Mouse (Mus musculus) liver, embryonic 14.5 days (tissue): ENCODE results near the gene Mif4gd. TPM values are rescaled to one million over a fixed set of nuclear protein-coding genes. Genes with fewer than 3 reads are reported as not detected.

ENCODE experiments used
- ATAC-seq: fragments of 200-750 bp; cut with Nextera tagmentation; 2 replicates; pipeline ENCODE4 v1.8.0; 2017; ENCODE audit warnings: moderate number of reproducible peaks, mild to moderate bottlenecking, moderate library complexity; ENCODE audit not compliant: insufficient read depth
- DNase-seq, 3 experiments: peaks; one replicate each; pipeline ENCODE4 v3.0.0-alpha.2; 2012 to 2013; ENCODE audit warnings: low read depth in 3 of 3, low spot score in 3 of 3
- H3K27ac ChIP-seq: fragments of 300-500 bp; sonication (generic); 2 replicates; pipeline ENCODE4 v1.5.1; 2014; ENCODE audit warnings: moderate library complexity, mild to moderate bottlenecking, control low read depth, inconsistent platforms
- H3K27me3 ChIP-seq: fragments of 300-500 bp; sonication (generic); 2 replicates; pipeline ENCODE4 v1.6.1; 2014; ENCODE audit warnings: mild to moderate bottlenecking, low read length, moderate library complexity; ENCODE audit not compliant: control insufficient read depth, insufficient read depth
- H3K36me3 ChIP-seq: fragments of 300-500 bp; sonication (generic); replicated peaks from 2 replicates; pipeline ENCODE4 v1.6.1; 2014; ENCODE audit warnings: low read depth; ENCODE audit not compliant: control insufficient read depth, insufficient read depth
- H3K4me1 ChIP-seq, 2 experiments: fragments of 200-500 bp in 1 of 2; fragments of 300-500 bp in 1 of 2; sonication (generic) in 1 of 2; replicated peaks; 2 replicates each; pipeline ENCODE4 v1.6.1; 2012 to 2014; ENCODE audit warnings: antibody characterized with exemption in 1 of 2, inconsistent platforms in 1 of 2, low read length in 1 of 2; ENCODE audit not compliant: control insufficient read depth in 2 of 2, insufficient read depth in 2 of 2
- H3K4me2 ChIP-seq: fragments of 300-500 bp; sonication (generic); 2 replicates; pipeline ENCODE4 v1.6.1; 2014; ENCODE audit warnings: low read depth, mild to moderate bottlenecking, control low read depth, moderate library complexity
- H3K4me3 ChIP-seq, 2 experiments: fragments of 200-500 bp in 1 of 2; fragments of 300-500 bp in 1 of 2; sonication (generic) in 1 of 2; 2 replicates each; pipeline ENCODE4 v1.5.1; 2012 to 2014; ENCODE audit warnings: low read depth in 2 of 2, low read length in 2 of 2, mild to moderate bottlenecking in 2 of 2, control low read depth in 1 of 2, inconsistent platforms in 1 of 2, moderate library complexity in 1 of 2; ENCODE audit not compliant: insufficient read depth in 1 of 2
- H3K9ac ChIP-seq: fragments of 300-500 bp; sonication (generic); replicated peaks from 2 replicates; pipeline ENCODE4 v1.6.1; 2014; ENCODE audit warnings: mild to moderate bottlenecking, control low read depth, moderate library complexity
- H3K9me3 ChIP-seq: fragments of 300-500 bp; sonication (generic); 2 replicates; pipeline ENCODE4 v1.6.1; 2016; ENCODE audit warnings: low read length, mixed read lengths; ENCODE audit not compliant: control insufficient read depth
- CTCF ChIP-seq: IDR thresholded peaks from 2 replicates; pipeline ENCODE4 v1.5.1; 2016; ENCODE audit warnings: antibody characterized with exemption, low read depth, control low read depth
- EP300 ChIP-seq: IDR thresholded peaks from 2 replicates; pipeline ENCODE4 v1.6.1; 2016; ENCODE audit warnings: antibody characterized with exemption, low read depth
- WGBS: fragments of 180-500 bp; shearing (Covaris S2); extraction: QIAGEN DNeasy Blood & Tissue Kit; methylation state at CpG from one replicate; pipeline ENCODE4 v1.1.7; 2014; ENCODE audit not compliant: insufficient replicate concordance; 5-methylcytosine and 5-hydroxymethylcytosine counted together
- polyA plus RNA-seq, 2 experiments: library from polyadenylated mRNA; depleted of rRNA in 1 of 2; stranded (reverse) in 1 of 2; unstranded in 1 of 2; fragments of >200 nt; fragmentation: Nextera tagmentation in 1 of 2; extraction: Ambion mirVana in 1 of 2; gene quantifications; 2 replicates each; pipeline versions ENCODE4 v1.2.1 to v1.2.3; 2012 to 2014

Gene Mif4gd
- polyA plus RNA-seq, 2 experiments: 25.6 TPM

DNA sequence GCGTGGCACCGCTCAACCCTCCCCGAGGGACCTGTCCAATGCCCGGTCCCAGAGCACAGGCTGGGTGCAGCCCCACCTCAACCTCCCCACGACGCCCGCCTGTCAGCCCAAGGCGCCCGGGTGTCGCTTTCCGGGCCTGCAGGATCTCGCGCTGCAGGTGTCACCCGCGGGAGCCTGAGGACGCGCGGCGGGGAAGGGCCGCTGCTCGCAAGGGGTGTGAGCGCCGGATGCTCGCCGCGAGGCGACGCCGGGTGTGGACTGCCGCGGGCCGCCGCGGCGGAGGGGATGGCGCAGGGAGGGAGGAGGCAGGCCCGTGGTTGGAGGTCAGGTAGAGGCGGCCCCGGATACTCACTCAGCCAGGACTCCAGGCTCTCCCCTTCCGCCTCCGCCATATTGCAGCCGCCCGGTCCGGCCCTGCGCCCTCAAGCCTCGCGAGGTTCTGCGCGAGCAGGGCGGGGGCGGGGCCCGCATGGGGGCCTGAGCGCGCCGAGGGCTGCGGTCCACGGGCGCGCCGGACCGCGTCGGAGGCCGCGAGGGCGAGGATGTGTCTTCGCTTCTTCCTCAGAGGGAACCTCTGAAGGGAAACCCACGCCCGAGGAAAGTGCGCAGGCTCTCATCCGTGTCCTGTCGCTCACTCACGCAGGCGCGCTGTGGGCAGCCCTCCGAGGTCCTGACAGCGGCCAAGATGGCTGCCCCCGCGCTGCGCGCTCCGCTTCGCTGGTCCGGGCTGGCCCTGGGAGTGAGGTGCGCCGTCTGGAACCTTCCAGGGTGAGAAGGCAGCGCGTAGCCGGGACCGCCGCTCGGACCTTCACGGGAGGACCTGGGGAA is 9.1 kb downstream of the Mif4gd start, which contains the start of the genes Mrps7 and Gga3:
Gene Mrps7, plus strand, starts transcription at position 450 of the 828 bp plus-strand sequence.
Gene Gga3, minus strand, starts transcription at position 576 of the 828 bp plus-strand sequence.
- ATAC-seq (peak; percentile 96), DNase-seq (peak; percentile 77 to 82 (median 78))
- H3K36me3 ChIP-seq: peaks cover 25% of the 10 kb centered on the region
- no peaks in the 10 kb centered on the region for H3K27me3 ChIP-seq
- peak within 1 kb of the TSS; percentile 86 to 96 for H3K4me3 ChIP-seq
- peak within 1 kb of the TSS; percentile 96 for H3K4me2 ChIP-seq
- peak within 1 kb of the TSS; percentile 89 for H3K9ac ChIP-seq
- no peak for TF ChIP-seq CTCF
- peak; percentile 55; the same call in 1 of the 2 replicates for TF ChIP-seq EP300
- peaks cover 12 to 17% of the 10 kb centered on the region in 2 experiments for H3K4me1 ChIP-seq
- under 1% methylated on average over 70 of the region's 93 CpGs for WGBS
- H3K9me3 ChIP-seq: no peaks in the 10 kb centered on the region
- H3K27ac ChIP-seq: peak within 1 kb of the TSS; percentile 27

DNA sequence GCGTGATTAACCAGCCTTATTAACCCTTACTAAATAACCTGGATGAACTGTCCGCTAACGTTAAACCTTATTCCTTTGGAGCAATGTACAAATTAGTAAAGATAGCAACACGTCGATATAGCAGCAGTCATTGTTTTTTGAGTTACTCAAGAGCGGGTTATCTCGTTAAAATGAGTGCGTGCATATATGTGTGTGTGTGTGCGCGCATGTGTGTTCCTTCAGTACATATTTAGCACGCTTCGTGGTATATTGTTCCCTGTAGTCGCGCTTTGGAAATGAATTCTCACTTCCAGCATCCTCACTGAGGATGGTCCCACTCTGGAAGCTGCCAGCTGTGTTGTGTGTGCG is 9.7 kb downstream of the Mif4gd start:
- H3K4me1 ChIP-seq: peaks cover 12 to 17% of the 10 kb centered on the region in 2 experiments
- ATAC-seq: peak; percentile 5; the same call in 1 of the 2 replicates
- peaks cover 23% of the 10 kb centered on the region for H3K36me3 ChIP-seq
- peak overlapping the region; percentile 86 to 96 for H3K4me3 ChIP-seq
- peak overlapping the region; percentile 89 for H3K9ac ChIP-seq
- no peaks in the 10 kb centered on the region for H3K27me3 ChIP-seq
- no peaks in the 10 kb centered on the region for H3K9me3 ChIP-seq
- DNase-seq: no peak
- TF ChIP-seq EP300 (no peak), CTCF (no peak)
- H3K27ac ChIP-seq: peak overlapping the region; percentile 27
- H3K4me2 ChIP-seq: peak overlapping the region; percentile 96
- WGBS: 3% methylated on average over 15 of the region's 15 CpGs

DNA sequence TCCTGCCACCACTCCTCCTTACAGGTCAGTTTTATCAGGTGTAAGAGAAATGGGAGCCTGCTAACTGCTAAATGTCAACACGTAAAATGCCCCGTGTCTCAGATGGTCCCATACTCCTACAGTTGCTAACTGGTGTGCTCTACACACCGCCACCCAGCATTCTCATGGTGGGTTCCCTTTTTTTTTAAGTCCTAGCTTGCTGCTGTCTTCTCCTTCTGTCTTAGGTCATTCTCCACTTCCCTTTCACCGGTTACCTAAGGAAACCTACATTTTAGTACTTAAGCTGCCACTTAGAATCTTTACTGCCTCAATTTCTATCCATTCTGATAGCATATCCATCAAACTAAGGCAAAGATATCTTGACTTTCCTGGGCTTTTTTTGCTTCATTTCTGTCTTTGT is 11.6 kb downstream of the Mif4gd start:
- Histone ChIP-seq H3K4me1 (peaks cover 12 to 17% of the 10 kb centered on the region in 2 experiments), H3K4me3 (no peak overlapping the region)

GRCm38 (mm10) chr11:115600743-115601142 is 12.0 kb downstream of the Mif4gd start:
- no peak overlapping the region for H3K4me2 ChIP-seq

More for the DNA sequence above, 11.6 kb downstream of the Mif4gd start:
- TF ChIP-seq EP300: no peak
- TF ChIP-seq CTCF: no peak
- DNase-seq (no peak), ATAC-seq (no peak)
- Histone ChIP-seq H3K27ac (no peak overlapping the region), H3K27me3 (no peaks in the 10 kb centered on the region), H3K9me3 (no peaks in the 10 kb centered on the region), H3K36me3 (peaks cover 17% of the 10 kb centered on the region), H3K4me2 (no peak overlapping the region), H3K9ac (no peak overlapping the region)
- 46% methylated on average over 4 of the region's 4 CpGs for WGBS

GRCm38 (mm10) chr11:115599722-115600121 is 13.0 kb downstream of the Mif4gd start:
- Histone ChIP-seq H3K36me3 (peaks cover 22% of the 10 kb centered on the region), H3K4me3 (no peak overlapping the region), H3K9me3 (no peaks in the 10 kb centered on the region), H3K4me2 (no peak overlapping the region), H3K9ac (no peak overlapping the region), H3K4me1 (peaks cover 11 to 12% of the 10 kb centered on the region in 2 experiments), H3K27ac (no peak overlapping the region), H3K27me3 (no peaks in the 10 kb centered on the region)
- ATAC-seq (no peak), DNase-seq (no peak)
- TF ChIP-seq EP300 (no peak), CTCF (no peak)
- 83% methylated on average over 7 of the region's 7 CpGs for WGBS

More at GRCm38 (mm10) chr11:115600743-115601142, 12.0 kb downstream of the Mif4gd start:
- no peaks in the 10 kb centered on the region for H3K9me3 ChIP-seq
- H3K36me3 ChIP-seq: peaks cover 15% of the 10 kb centered on the region
- H3K9ac ChIP-seq: no peak overlapping the region
- H3K27ac ChIP-seq: no peak overlapping the region
- H3K4me3 ChIP-seq: no peak overlapping the region
- TF ChIP-seq EP300 (no peak), CTCF (no peak)
- no peak for ATAC-seq
- WGBS: 91% methylated on average over 15 of the region's 15 CpGs
- no peak for DNase-seq
- H3K4me1 ChIP-seq: peaks cover 12 to 17% of the 10 kb centered on the region in 2 experiments
- no peaks in the 10 kb centered on the region for H3K27me3 ChIP-seq
